Mouse (Mus musculus) heart, embryonic 15.5 days (tissue): Measurements from ENCODE around the gene Melk. TPM values are rescaled to one million over a fixed set of nuclear protein-coding genes. Genes with fewer than 3 reads are reported as not detected.

Source experiments
- ATAC-seq: fragments of 200-750 bp; cut with Nextera tagmentation; replicated peaks from 2 replicates; pipeline ENCODE4 v1.8.0; 2017; ENCODE audit warnings: low read depth, moderate TSS enrichment; ENCODE audit not compliant: insufficient number of reproducible peaks, insufficient read depth, low FRiP score
- H3K27ac ChIP-seq: fragments of 300-500 bp; sonication (generic); 2 replicates; pipeline ENCODE4 v1.5.1; 2015; ENCODE audit warnings: mild to moderate bottlenecking, inconsistent platforms
- H3K27me3 ChIP-seq: fragments of 300-500 bp; sonication (generic); 2 replicates; pipeline ENCODE4 v1.6.1; 2015; ENCODE audit warnings: inconsistent platforms
- H3K36me3 ChIP-seq: fragments of 300-500 bp; sonication (generic); 2 replicates; pipeline ENCODE4 v1.6.1; 2015; ENCODE audit warnings: mild to moderate bottlenecking, inconsistent platforms
- H3K4me1 ChIP-seq: fragments of 300-500 bp; sonication (generic); replicated peaks from 2 replicates; pipeline ENCODE4 v1.6.1; 2015; ENCODE audit warnings: inconsistent platforms
- H3K4me2 ChIP-seq: fragments of 300-500 bp; sonication (generic); 2 replicates; pipeline ENCODE4 v1.6.1; 2015; ENCODE audit warnings: inconsistent platforms, mild to moderate bottlenecking, moderate library complexity
- H3K4me3 ChIP-seq: fragments of 300-500 bp; sonication (generic); 2 replicates; pipeline ENCODE4 v1.5.1; 2015; ENCODE audit warnings: mild to moderate bottlenecking, inconsistent platforms
- H3K9ac ChIP-seq: fragments of 300-500 bp; sonication (generic); 2 replicates; pipeline ENCODE4 v1.6.1; 2015; ENCODE audit warnings: mild to moderate bottlenecking, inconsistent platforms
- H3K9me3 ChIP-seq: fragments of 300-500 bp; sonication (generic); replicated peaks from 2 replicates; pipeline ENCODE4 v1.6.1; 2016; ENCODE audit warnings: inconsistent platforms
- WGBS: fragments of 180-500 bp; shearing (Covaris S2); methylation state at CpG from one replicate; pipeline ENCODE4 v1.1.7; 2015; ENCODE audit warnings: mixed read lengths; 5-methylcytosine and 5-hydroxymethylcytosine counted together
- polyA plus RNA-seq: library from polyadenylated mRNA; unstranded; fragments of >200 nt; fragmentation: Nextera tagmentation; extraction: Ambion mirVana; gene quantifications from 2 replicates; pipeline ENCODE4 v1.2.1, GENCODE M21; 2015

Gene Melk
- polyA plus RNA-seq, 1 experiment from 2014 or later: 25.5 TPM

DNA sequence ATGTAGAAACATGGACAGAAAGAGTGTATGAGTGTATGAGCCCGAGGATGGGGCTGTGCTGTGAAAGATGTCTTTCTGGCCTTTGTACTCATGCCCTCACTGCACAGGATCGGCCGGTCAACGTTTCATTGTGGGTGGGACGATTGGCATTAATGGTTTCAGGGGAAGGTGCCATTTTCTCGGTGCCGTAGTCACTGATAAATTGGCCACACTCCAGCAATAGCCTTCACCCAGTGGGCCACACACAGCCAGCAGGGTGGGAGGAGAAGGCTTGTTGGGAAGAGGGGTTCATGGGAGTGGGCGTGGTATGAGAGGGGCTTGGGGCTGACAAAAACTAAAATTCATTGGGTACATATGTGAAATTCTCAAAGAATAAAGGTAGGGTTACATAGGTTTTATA, 34.3 kb downstream of the Melk start:
- no peaks in the 10 kb centered on the region for H3K9me3 ChIP-seq
- no peak overlapping the region for H3K4me2 ChIP-seq
- peaks cover 7% of the 10 kb centered on the region; the same call in 1 of the 2 replicates for H3K36me3 ChIP-seq
- no peak overlapping the region for H3K27ac ChIP-seq
- H3K4me3 ChIP-seq: no peak overlapping the region
- WGBS: 92% methylated on average over 8 of the region's 8 CpGs
- no peaks in the 10 kb centered on the region for H3K4me1 ChIP-seq
- no peak for ATAC-seq
- H3K9ac ChIP-seq: no peak overlapping the region
- H3K27me3 ChIP-seq: no peaks in the 10 kb centered on the region

- H3K4me3 ChIP-seq: no peak overlapping the region
- H3K36me3 ChIP-seq: no peaks in the 10 kb centered on the region
- ATAC-seq: no peak
Observed at GRCm38 (mm10) chr4:44361670-44362069, 61.0 kb downstream of the Melk start.

GRCm38 (mm10) chr4:44363434-44364013, 62.8 kb downstream of the Melk start:
- Histone ChIP-seq H3K9ac (no peak overlapping the region), H3K27me3 (no peaks in the 10 kb centered on the region), H3K4me1 (peaks cover 7% of the 10 kb centered on the region), H3K27ac (no peak overlapping the region), H3K4me3 (no peak overlapping the region), H3K36me3 (no peaks in the 10 kb centered on the region), H3K4me2 (no peak overlapping the region), H3K9me3 (no peaks in the 10 kb centered on the region)
- WGBS: 41% methylated on average over 12 of the region's 12 CpGs
- no peak for ATAC-seq

More at GRCm38 (mm10) chr4:44361670-44362069, 61.0 kb downstream of the Melk start:
- peaks cover 7% of the 10 kb centered on the region for H3K4me1 ChIP-seq
- H3K4me2 ChIP-seq: no peak overlapping the region
- WGBS: 86% methylated on average over 7 of the region's 7 CpGs
- H3K27me3 ChIP-seq: no peaks in the 10 kb centered on the region
- no peak overlapping the region for H3K27ac ChIP-seq
- H3K9ac ChIP-seq: no peak overlapping the region
- no peaks in the 10 kb centered on the region for H3K9me3 ChIP-seq

DNA sequence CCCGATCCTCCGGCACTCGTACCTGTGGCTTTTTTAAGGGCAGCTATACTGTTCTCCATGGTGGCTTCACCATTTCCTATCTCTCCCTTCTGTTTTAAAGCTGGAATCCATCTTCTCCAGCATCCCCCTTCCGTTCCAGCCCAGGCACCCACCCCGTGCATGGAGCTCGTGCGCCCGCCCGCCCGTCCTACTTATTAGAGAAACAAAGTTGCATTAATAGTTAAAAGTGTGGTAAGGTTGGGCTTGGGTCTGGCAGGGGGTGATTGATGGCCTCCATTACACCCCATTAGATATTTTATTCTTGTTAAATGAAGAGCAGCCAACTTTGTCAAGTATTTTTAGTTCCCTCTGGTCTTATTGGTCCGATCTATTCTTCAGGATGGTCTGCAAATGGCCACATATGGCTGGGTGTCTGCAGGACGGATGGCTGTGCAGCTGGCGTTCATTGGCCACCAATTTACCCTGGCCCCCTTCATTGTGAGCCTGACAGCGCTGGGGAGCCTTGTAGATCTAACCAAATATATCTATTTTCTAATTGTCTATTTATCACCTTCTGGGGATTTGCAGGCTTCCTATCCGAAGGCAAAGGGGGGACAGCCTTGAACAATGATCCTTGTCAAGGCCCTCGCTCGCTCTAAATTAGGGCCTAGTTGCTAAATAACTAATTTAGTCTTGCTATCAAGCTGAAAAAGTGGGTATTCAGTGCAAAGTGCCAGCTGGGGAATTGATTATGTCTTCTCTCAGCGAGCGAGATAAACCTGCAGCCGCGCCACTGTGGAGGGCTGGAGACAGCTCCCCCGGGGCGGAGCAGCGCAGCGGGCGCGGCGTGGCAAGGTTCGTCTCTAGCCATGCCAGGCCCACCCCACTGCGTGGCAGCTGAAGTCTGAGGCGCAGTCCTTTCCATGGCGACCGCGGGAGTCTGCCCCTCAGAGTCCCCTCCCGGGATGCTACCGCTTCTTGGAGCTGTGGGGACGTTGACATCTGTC, 91.8 kb downstream of the Melk start:
- Histone ChIP-seq H3K4me3 (no peak overlapping the region), H3K4me2 (no peak overlapping the region)
- WGBS: 78% methylated on average over 36 of the region's 37 CpGs

DNA sequence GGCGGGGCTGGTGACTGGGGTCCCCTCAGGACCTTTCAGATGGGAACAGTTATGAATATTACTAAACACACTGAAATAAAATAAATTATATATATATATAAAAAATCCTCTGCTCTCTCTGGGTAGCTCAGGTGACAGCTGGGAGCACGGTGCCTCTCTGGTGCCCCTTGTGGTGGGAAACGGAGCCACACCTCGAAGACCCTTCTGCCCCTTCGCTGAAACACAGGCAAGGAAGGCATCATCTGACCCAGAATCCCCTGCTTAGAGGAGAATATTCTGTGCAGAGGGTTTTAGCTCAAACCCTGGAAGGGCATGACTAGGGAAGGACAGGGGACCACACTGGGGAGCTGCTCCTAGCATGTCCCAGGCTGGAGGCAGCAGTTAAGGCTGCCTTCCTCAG, 101.9 kb downstream of the Melk start:
- Histone ChIP-seq H3K4me3 (no peak overlapping the region), H3K4me2 (no peak overlapping the region), H3K27ac (no peak overlapping the region), H3K27me3 (peaks cover 9% of the 10 kb centered on the region), H3K4me1 (no peaks in the 10 kb centered on the region), H3K36me3 (no peaks in the 10 kb centered on the region), H3K9ac (no peak overlapping the region), H3K9me3 (no peaks in the 10 kb centered on the region)
- 8% methylated on average over 5 of the region's 5 CpGs for WGBS
- ATAC-seq: no peak

More for the DNA sequence above, 91.8 kb downstream of the Melk start:
- Histone ChIP-seq H3K36me3 (no peaks in the 10 kb centered on the region), H3K27ac (no peak overlapping the region), H3K4me1 (no peaks in the 10 kb centered on the region), H3K27me3 (peaks cover 3% of the 10 kb centered on the region; the same call in 1 of the 2 replicates), H3K9ac (no peak overlapping the region), H3K9me3 (no peaks in the 10 kb centered on the region)
- ATAC-seq: no peak

DNA sequence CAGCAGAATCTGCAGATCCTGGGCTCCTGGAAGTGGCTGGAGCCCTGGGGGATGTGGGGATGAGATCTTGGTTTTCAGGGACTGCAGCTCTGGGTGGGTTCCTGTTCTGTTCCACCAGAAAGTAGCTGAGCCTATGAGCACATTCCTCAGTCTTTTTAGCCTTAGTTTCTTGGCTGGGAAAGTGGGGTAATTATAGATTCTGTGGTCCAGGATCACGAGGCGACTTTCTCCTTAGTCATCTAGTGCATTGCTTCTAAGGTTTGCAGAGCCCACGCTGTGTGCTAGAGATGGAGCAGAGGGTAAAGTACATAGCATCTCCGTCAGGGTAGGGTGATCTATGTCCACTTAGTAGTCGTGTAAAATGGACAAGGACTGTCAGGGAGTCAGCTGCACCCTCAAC, 103.8 kb downstream of the Melk start:
- Histone ChIP-seq H3K9me3 (no peaks in the 10 kb centered on the region), H3K27ac (no peak overlapping the region), H3K4me1 (no peaks in the 10 kb centered on the region), H3K9ac (no peak overlapping the region), H3K36me3 (no peaks in the 10 kb centered on the region), H3K4me2 (no peak overlapping the region), H3K4me3 (no peak overlapping the region), H3K27me3 (peaks cover 9% of the 10 kb centered on the region)
- no peak for ATAC-seq
- WGBS: 78% methylated on average over 5 of the region's 5 CpGs

Other genes starting within 250 kb of the Melk start
- gene Gne, start 216.7 kb upstream of the Melk start, polyA plus RNA-seq: 27.3 and 35.2 TPM in 2 replicates
- gene Rnf38, start 67.1 kb upstream of the Melk start, polyA plus RNA-seq: 14.1 and 18.8 TPM in 2 replicates